Mouse (Mus musculus) left cerebral cortex, postnatal 4 days (tissue): ENCODE measurements around the gene Pprc1. TPM values are rescaled to one million over a fixed set of nuclear protein-coding genes. Genes with fewer than 3 reads are reported as not detected.

ENCODE experiments used
- DNase-seq: peaks from one replicate; pipeline ENCODE4 v3.0.0-alpha.2; 2022
- intact Hi-C: fragments of 180-260 bp; cut with DNase I; formaldehyde crosslinking; loops from one replicate; pipeline ENCODE4 v1.15.1; 2025
- total RNA-seq, 2 experiments: library from RNA; stranded (reverse); gene quantifications; 2 replicates each; pipeline ENCODE4 v1.2.3; 2021

Pprc1 gene
- total RNA-seq = 10 to 100 TPM; 42.9 to 46.7 TPM

GRCm38 (mm10) chr19:46044271-46044992 lies at the start of gene Pprc1:
Gene Pprc1 (plus strand): TSS chr19:46044886.
- DNase-seq = no peak
- intact Hi-C loops = no loop called here

GRCm38 (mm10) chr19:45997365-45997764 lies 47.3 kb upstream of the Pprc1 start:
- intact Hi-C loops = no loop called here
- DNase-seq = no peak

- DNase-seq = peak; percentile 93
- intact Hi-C loops = no loop called here
Measured at GRCm38 (mm10) chr19:45997785-45998693, 46.6 kb upstream of the Pprc1 start, which contains the start of gene Armh3. Gene Armh3 (minus strand): TSS chr19:45998488.

- DNase-seq = no peak
- intact Hi-C loops = no loop called here
Measured at GRCm38 (mm10) chr19:45998694-45999217, 45.9 kb upstream of the Pprc1 start.

GRCm38 (mm10) chr19:45999378-45999777 lies 45.3 kb upstream of the Pprc1 start:
- DNase-seq = no peak
- intact Hi-C loops = no loop called here

- DNase-seq = no peak
- intact Hi-C loops = no loop called here
Measured at GRCm38 (mm10) chr19:46002279-46002678, 42.4 kb upstream of the Pprc1 start.

GRCm38 (mm10) chr19:46003371-46004226 lies 41.1 kb upstream of the Pprc1 start, which contains the start of gene Hps6:
Gene Hps6 (plus strand): TSS chr19:46003508.
- DNase-seq = peak; percentile 58
- intact Hi-C loops = no loop called here

GRCm38 (mm10) chr19:46004814-46005466 lies 39.7 kb upstream of the Pprc1 start:
- intact Hi-C loops = no loop called here
- peak; percentile 3 for DNase-seq

- no peak for DNase-seq
- intact Hi-C loops = no loop called here
Measured at GRCm38 (mm10) chr19:46005680-46006079, 39.0 kb upstream of the Pprc1 start.

GRCm38 (mm10) chr19:46014572-46015178 lies 30.0 kb upstream of the Pprc1 start:
- peak; percentile 89 for DNase-seq
- intact Hi-C loops = loop anchor here (5.0 kb wide), 1 partner anchor 202 kb away; no protein-coding TSS in a partner anchor

GRCm38 (mm10) chr19:46016023-46016422 lies 28.7 kb upstream of the Pprc1 start:
- DNase-seq = no peak
- intact Hi-C loops = no loop called here

- intact Hi-C loops = no loop called here
- no peak for DNase-seq
Measured at GRCm38 (mm10) chr19:46024959-46025358, 19.7 kb upstream of the Pprc1 start.

- DNase-seq = no peak
- intact Hi-C loops = no loop called here
Measured at GRCm38 (mm10) chr19:46026567-46026966, 18.1 kb upstream of the Pprc1 start.

GRCm38 (mm10) chr19:46028747-46029320 lies 15.9 kb upstream of the Pprc1 start:
- intact Hi-C loops = no loop called here
- no peak for DNase-seq

GRCm38 (mm10) chr19:46029652-46030051 lies 15.0 kb upstream of the Pprc1 start:
- intact Hi-C loops = no loop called here
- DNase-seq = no peak

- DNase-seq = no peak
- intact Hi-C loops = no loop called here
Measured at GRCm38 (mm10) chr19:46030196-46030983, 14.3 kb upstream of the Pprc1 start.

- no peak for DNase-seq
- intact Hi-C loops = no loop called here
Measured at GRCm38 (mm10) chr19:46031689-46032432, 12.8 kb upstream of the Pprc1 start.
